Mouse (Mus musculus) cerebellum, adult 2 months (tissue): ENCODE measurements around the gene Bahcc1.

Experiments
- CTCF ChIP-seq: fragments of 200-500 bp; IDR thresholded peaks from 2 replicates; pipeline ENCODE4 v1.5.1; 2011; ENCODE audit warnings: low read depth, mild to moderate bottlenecking, control low read depth, low read length, moderate library complexity, borderline replicate concordance; ENCODE audit not compliant: insufficient read depth
- POLR2A ChIP-seq: fragments of 200-500 bp; IDR thresholded peaks from 2 replicates; pipeline ENCODE4 v1.6.1; 2011; ENCODE audit warnings: low read length, control low read depth, borderline replicate concordance; ENCODE audit not compliant: insufficient read depth

- TF ChIP-seq CTCF (no peak), POLR2A (no peak)
These were observed 28.9 kb downstream of the Bahcc1 start for GRCm38 (mm10) chr11:120261416-120262355.
